Mouse (Mus musculus) liver, embryonic 16.5 days (tissue): ENCODE results near the gene Alk. TPM values are rescaled to one million over a fixed set of nuclear protein-coding genes. Genes with fewer than 3 reads are reported as not detected.

Experiments
- ATAC-seq: fragments of 200-750 bp; cut with Nextera tagmentation; 2 replicates; pipeline ENCODE4 v1.8.0; 2017; ENCODE audit warnings: low read depth, mild to moderate bottlenecking, moderate number of reproducible peaks, moderate library complexity
- H3K27ac ChIP-seq: fragments of 300-500 bp; sonication (generic); 2 replicates; pipeline ENCODE4 v1.5.1; 2014; ENCODE audit warnings: mild to moderate bottlenecking, low read length
- H3K27me3 ChIP-seq: fragments of 300-500 bp; sonication (generic); 2 replicates; pipeline ENCODE4 v1.6.1; 2014; ENCODE audit warnings: low read depth, low read length, mixed read lengths; ENCODE audit not compliant: control insufficient read depth, insufficient read depth
- H3K36me3 ChIP-seq: fragments of 300-500 bp; sonication (generic); 2 replicates; pipeline ENCODE4 v1.6.1; 2014; ENCODE audit warnings: mild to moderate bottlenecking; ENCODE audit not compliant: control insufficient read depth, insufficient read depth
- H3K4me1 ChIP-seq: fragments of 300-500 bp; sonication (generic); 2 replicates; pipeline ENCODE4 v1.6.1; 2014; ENCODE audit warnings: low read depth, low read length, mixed read lengths; ENCODE audit not compliant: control insufficient read depth
- H3K4me2 ChIP-seq: fragments of 300-500 bp; sonication (generic); 2 replicates; pipeline ENCODE4 v1.6.1; 2014; ENCODE audit warnings: low read depth, low read length, mixed read lengths
- H3K4me3 ChIP-seq: fragments of 300-500 bp; sonication (generic); 2 replicates; pipeline ENCODE4 v1.5.1; 2014; ENCODE audit warnings: low read depth, mild to moderate bottlenecking, low read length
- H3K9ac ChIP-seq: fragments of 300-500 bp; sonication (generic); 2 replicates; pipeline ENCODE4 v1.6.1; 2014; ENCODE audit warnings: low read depth, low read length
- H3K9me3 ChIP-seq: fragments of 300-500 bp; sonication (generic); replicated peaks from 2 replicates; pipeline ENCODE4 v1.6.1; 2016; ENCODE audit warnings: low read length; ENCODE audit not compliant: control insufficient read depth
- WGBS: fragments of 180-500 bp; shearing (Covaris S2); extraction: QIAGEN DNeasy Blood & Tissue Kit; methylation state at CpG from one replicate; pipeline ENCODE4 v1.1.7; 2014; ENCODE audit not compliant: insufficient replicate concordance; 5-methylcytosine and 5-hydroxymethylcytosine counted together
- polyA plus RNA-seq: library from polyadenylated mRNA; unstranded; fragments of >200 nt; fragmentation: Nextera tagmentation; extraction: Ambion mirVana; gene quantifications from 2 replicates; pipeline ENCODE4 v1.2.1, GENCODE M21; 2015

Gene Alk
- polyA plus RNA-seq, 1 experiment from 2014 or later, result 0.07 TPM

DNA sequence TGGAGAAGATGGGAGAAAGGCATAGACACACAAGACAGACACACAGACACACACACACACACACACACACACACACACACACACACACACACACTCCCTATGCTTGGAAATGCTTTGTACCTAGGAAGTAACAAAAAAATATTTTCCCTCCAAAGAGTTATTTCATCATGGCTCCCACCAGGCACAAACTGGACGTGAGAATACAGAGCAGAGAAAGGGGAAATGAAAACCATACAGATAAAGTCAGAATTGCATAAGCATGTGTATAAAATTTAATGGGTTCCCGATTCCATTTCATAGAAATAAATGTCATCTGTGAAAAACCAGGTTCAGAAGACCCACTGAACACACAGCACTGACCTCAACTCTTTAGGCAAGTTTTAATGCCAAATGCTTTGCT lies 736.5 kb downstream of the Alk start:
- Histone ChIP-seq H3K36me3 (no peaks in the 10 kb centered on the region), H3K27ac (no peak overlapping the region), H3K9me3 (no peaks in the 10 kb centered on the region), H3K27me3 (peaks cover 11% of the 10 kb centered on the region), H3K4me3 (no peak overlapping the region), H3K9ac (no peak overlapping the region), H3K4me1 (no peaks in the 10 kb centered on the region), H3K4me2 (no peak overlapping the region)
- 28% methylated on average over 2 of the region's 2 CpGs for WGBS
- no peak for ATAC-seq

DNA sequence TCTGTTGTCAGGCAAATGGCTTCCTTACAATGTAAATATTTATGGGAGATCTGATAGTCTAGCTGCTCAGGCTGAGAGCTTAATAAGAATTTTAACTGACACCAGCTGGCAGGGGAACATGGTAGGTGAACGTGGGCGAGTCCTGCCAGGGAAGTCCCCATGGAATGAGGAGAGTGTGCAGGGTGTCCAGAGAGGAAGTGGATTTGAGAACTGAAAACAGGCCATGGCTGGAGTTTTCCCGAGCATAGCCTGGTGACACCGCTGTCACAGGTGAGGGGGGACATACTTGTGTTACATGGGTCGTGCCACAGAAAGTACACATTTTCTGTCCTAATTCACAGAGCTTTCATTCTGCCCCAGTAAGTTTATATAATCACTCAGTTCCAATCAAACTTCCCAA lies 739.0 kb downstream of the Alk start:
- Histone ChIP-seq H3K27me3 (peaks cover 11% of the 10 kb centered on the region), H3K9ac (no peak overlapping the region), H3K9me3 (no peaks in the 10 kb centered on the region), H3K36me3 (no peaks in the 10 kb centered on the region), H3K4me1 (no peaks in the 10 kb centered on the region), H3K4me3 (no peak overlapping the region), H3K4me2 (no peak overlapping the region), H3K27ac (no peak overlapping the region)
- WGBS, result 58% methylated on average over 5 of the region's 5 CpGs
- no peak for ATAC-seq

DNA sequence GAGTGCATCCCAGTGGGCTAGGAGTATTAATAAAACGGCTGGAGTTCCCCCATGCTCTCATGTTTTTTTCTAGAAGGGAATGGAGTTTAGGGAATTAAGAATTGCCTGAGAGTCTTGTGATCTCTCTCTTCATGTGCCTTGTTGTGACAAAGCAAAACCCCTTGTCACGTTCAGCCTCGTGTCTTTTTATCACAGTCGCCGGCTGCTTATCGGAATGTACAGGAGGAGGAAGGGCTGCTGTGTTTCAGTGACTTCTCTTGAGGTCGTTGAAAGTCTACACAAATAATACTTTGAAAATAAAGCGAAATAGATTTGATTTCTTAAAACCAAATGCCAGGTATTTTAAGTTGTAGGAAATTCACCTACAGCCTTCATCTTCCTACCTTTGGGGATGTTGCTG lies 740.4 kb downstream of the Alk start:
- ATAC-seq, result no peak
- Histone ChIP-seq H3K27me3 (peaks cover 2% of the 10 kb centered on the region), H3K4me3 (no peak overlapping the region), H3K4me1 (no peaks in the 10 kb centered on the region), H3K9ac (no peak overlapping the region), H3K27ac (no peak overlapping the region), H3K36me3 (no peaks in the 10 kb centered on the region), H3K4me2 (no peak overlapping the region), H3K9me3 (no peaks in the 10 kb centered on the region)
- 57% methylated on average over 8 of the region's 8 CpGs for WGBS

DNA sequence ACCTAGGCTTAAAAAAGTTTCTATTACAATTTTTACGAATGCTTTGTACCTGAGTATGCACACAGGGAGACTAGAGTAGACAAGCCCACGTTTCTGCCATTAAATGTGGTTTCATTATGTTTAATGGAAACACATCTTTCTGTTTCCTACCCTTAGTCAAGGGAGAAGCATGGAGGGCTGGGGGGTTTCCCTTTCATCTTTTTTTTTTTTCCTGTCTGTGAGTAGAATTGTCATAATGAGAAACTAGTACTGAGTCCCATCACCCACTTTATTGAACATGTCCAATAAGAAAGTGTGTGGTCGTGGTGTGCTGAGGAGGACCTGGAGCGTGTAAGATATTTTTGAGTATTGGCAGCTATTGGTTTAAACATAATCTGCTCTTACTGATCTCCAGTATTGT lies 741.5 kb downstream of the Alk start:
- H3K4me1 ChIP-seq, result no peaks in the 10 kb centered on the region
- H3K27me3 ChIP-seq, result no peaks in the 10 kb centered on the region
- 59% methylated on average over 4 of the region's 4 CpGs for WGBS
- H3K9me3 ChIP-seq, result no peaks in the 10 kb centered on the region
- ATAC-seq, result no peak
- H3K27ac ChIP-seq, result no peak overlapping the region
- H3K4me2 ChIP-seq, result no peak overlapping the region
- no peaks in the 10 kb centered on the region for H3K36me3 ChIP-seq
- no peak overlapping the region for H3K4me3 ChIP-seq
- H3K9ac ChIP-seq, result no peak overlapping the region

DNA sequence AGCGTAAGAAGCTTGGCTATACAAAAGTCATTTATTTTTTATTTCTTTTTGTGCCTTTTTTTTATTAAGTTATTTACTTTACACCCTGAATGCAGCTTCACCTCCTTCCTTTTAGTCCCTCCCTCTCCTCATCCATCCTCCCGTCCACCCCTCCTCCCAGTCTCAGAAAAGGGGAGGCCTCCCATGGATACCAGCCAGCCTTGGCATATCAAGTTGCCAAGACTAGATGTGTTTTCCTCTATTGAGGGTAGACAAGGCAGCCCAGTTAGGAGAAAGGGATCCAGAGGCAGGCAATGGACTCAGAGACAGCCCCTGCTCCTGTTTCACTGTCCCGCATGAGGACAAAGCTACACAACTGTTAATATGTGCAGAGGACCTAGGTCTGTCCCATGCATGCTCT lies 742.2 kb downstream of the Alk start:
- H3K9ac ChIP-seq, result no peak overlapping the region
- no peaks in the 10 kb centered on the region for H3K27me3 ChIP-seq

DNA sequence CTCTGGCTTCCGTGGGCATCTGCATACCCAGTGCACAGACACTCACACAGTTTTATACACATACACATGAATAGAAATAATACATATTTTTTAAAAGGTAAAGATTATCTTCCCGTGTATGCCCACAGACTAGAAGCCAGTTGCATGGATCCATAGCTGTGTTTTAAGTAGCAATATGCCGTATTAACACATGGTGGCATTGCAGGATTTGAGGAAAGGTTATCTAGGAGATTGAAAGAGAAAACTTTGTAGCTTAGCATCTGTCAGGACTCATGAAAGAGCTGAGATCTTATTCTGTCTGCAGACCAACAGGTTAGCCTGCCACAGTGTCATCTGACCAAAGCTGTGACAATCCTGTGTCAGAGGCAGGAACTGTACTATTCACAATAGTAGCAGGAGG lies 772.5 kb downstream of the Alk start:
- no peaks in the 10 kb centered on the region for H3K9me3 ChIP-seq
- no peak overlapping the region for H3K4me3 ChIP-seq
- ATAC-seq, result no peak
- no peaks in the 10 kb centered on the region for H3K36me3 ChIP-seq
- H3K4me2 ChIP-seq, result no peak overlapping the region
- WGBS, result 60% methylated on average over 3 of the region's 3 CpGs
- H3K9ac ChIP-seq, result no peak overlapping the region
- no peak overlapping the region for H3K27ac ChIP-seq
- H3K27me3 ChIP-seq, result no peaks in the 10 kb centered on the region
- no peaks in the 10 kb centered on the region for H3K4me1 ChIP-seq

More for the DNA sequence above, 742.2 kb downstream of the Alk start:
- H3K9me3 ChIP-seq, result no peaks in the 10 kb centered on the region
- H3K4me1 ChIP-seq, result no peaks in the 10 kb centered on the region
- H3K27ac ChIP-seq, result no peak overlapping the region
- ATAC-seq, result no peak
- no peak overlapping the region for H3K4me3 ChIP-seq
- WGBS, result 74% methylated on average over 3 of the region's 3 CpGs
- H3K36me3 ChIP-seq, result no peaks in the 10 kb centered on the region
- H3K4me2 ChIP-seq, result no peak overlapping the region

DNA sequence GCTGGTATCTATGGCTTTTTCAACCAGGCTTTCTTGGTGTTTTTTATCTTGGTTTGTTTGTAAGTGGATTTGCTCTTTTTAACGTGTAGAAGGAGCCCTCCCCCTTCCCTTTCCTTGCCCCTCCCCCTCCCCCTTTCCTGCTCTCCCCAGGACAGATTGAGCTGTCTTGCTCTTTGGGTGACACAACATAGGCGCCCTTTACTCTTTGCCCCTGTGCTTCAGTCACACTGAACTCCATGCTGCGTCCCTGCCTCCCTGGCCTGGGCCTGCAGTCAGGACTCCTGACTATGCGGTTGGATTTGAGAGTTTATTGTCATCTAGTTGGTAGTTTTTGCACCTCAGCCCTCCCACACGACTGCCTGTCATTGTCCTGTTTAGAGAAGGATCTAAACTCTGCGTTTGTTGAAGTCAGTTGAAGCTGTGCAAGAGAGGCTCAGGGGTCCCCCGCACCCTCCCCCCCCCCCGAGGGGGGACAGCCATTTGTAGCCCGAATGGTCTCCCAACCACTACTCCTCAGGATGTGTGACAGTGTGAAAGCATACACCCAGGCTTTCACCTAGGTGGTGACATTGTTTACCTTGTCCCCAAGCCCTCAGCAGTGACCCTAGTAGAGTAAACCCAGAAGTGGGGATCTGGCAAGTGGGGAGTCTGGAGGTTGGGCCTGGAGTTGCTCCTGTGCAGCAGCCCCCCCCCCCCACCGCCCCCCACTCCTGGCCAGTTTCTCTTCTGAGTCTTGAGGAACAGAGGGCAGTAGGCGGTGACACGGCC lies 775.6 kb downstream of the Alk start:
- Histone ChIP-seq H3K4me2 (no peak overlapping the region), H3K36me3 (no peaks in the 10 kb centered on the region), H3K9ac (no peak overlapping the region), H3K4me3 (no peak overlapping the region), H3K27ac (no peak overlapping the region), H3K9me3 (no peaks in the 10 kb centered on the region), H3K27me3 (no peaks in the 10 kb centered on the region), H3K4me1 (no peaks in the 10 kb centered on the region)
- WGBS, result 37% methylated on average over 12 of the region's 12 CpGs
- ATAC-seq, result peak; percentile 81

DNA sequence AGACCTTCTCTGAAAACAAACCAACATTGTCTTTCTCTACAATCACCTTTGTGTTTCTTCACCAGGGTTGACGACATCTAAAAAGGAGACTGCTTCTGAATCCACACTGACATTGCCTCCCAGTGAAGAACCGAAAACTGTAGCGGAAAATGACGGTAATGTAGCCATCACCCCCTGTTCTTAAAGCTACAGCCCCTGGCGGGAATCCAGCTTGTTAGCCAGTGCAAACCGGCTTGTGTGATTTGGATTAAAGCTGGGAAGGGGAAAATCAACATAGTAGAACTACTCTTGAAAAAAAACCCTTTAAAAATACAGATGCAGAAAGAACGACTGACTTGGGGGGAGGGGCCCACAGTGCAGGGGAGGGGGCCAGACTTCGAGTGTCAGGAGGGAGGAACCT lies 776.8 kb downstream of the Alk start:
- WGBS, result 61% methylated on average over 8 of the region's 8 CpGs
- Histone ChIP-seq H3K4me3 (no peak overlapping the region), H3K4me2 (no peak overlapping the region), H3K9me3 (no peaks in the 10 kb centered on the region), H3K27ac (no peak overlapping the region), H3K36me3 (no peaks in the 10 kb centered on the region), H3K9ac (no peak overlapping the region), H3K27me3 (no peaks in the 10 kb centered on the region), H3K4me1 (no peaks in the 10 kb centered on the region)
- no peak for ATAC-seq

DNA sequence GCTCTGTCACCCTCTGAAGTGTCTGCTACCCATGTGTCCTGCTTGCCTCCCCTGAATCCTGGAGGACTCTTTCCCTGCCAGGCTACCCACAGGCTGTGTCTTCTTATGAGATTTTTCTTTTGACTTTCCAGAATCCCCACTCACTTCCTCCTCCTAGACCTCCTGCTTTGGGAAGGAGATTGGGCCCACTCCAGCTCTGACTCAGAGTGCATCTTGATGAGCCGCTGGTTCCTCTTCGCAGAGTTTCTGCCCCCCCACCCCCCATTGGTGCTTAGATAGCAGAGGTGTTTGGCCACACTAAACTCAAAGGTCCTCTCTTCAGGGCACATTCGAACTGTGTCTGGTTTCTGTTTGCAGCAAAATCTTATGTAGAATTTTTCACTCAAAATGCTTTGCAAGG lies 777.8 kb downstream of the Alk start:
- WGBS, result 47% methylated on average over 3 of the region's 3 CpGs
- no peak overlapping the region for H3K4me2 ChIP-seq
- no peak overlapping the region for H3K27ac ChIP-seq
- H3K36me3 ChIP-seq, result no peaks in the 10 kb centered on the region
- no peak for ATAC-seq
- no peaks in the 10 kb centered on the region for H3K9me3 ChIP-seq
- no peaks in the 10 kb centered on the region for H3K4me1 ChIP-seq
- H3K4me3 ChIP-seq, result no peak overlapping the region
- H3K9ac ChIP-seq, result no peak overlapping the region
- no peaks in the 10 kb centered on the region for H3K27me3 ChIP-seq
